Mouse (Mus musculus) ES-CJ7 (cell line): ENCODE results near the gene Klhl11.

Experiments used
- DNase-seq: peaks from one replicate; pipeline ENCODE4 v3.0.0; 2011; ENCODE audit warnings: low read depth, low spot score

The Klhl11 gene

DNA sequence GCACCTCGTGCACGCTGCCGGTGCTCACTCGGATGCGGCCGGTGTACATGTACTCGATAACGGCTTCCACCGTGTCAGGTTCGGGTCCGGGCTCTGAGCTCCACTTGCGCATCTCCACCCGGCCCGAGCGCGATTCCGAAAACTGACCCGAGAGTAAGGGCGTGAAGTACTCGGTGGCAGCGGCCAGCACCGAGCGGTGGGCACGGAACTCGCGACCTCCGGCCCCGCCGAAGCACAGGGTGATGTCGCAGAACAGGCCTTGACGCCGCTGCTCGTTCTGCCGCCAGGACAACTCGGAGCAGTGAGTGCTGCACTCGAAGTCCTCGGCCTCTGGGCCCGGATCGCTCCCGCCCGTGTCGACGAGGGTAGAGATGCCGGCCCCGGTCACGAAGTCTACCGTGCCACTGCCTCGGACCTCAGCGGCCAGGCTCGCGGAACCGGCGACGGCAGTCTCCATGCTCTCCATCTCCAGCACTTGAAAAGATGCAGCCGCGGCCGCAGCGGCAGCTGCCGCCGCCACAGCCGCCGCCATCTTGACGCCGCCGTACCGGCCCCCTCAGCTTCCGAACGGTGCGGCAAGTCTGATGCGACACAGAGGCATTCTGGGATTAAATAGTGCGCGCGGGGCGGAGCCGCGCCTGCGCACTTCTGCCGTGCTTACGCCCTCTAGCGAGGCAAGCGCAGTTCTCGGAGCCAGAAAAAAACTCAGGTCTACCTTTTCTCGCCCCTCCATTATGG lies at the start of gene Klhl11:
Gene Klhl11, minus strand, starts transcription at position 545 of the 738 bp plus-strand sequence.
- DNase-seq: peak; percentile 93

DNA sequence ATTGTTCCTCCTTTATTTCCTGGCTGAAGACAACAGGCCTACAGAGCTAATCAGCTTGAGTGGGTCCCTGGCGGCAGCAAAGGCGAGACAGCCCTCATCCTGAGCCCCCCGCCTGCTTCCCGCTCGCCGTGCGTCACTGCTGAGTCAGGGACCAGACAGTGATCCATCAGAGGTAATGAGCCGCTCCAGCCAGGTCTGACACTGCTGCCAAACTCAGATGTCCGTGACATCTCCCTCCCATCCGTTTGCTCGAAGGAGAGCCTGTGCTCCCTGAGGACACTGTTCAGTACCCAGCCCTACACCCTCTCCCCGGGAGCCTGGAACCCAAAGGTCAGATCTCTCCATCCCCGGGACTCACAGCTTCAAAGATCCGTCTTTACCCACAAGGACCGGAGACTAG lies 48.3 kb upstream of the Klhl11 start:
- no peak for DNase-seq

- DNase-seq: no peak
Observed at GRCm38 (mm10) chr11:100519188-100519587, 46.6 kb upstream of the Klhl11 start.

DNA sequence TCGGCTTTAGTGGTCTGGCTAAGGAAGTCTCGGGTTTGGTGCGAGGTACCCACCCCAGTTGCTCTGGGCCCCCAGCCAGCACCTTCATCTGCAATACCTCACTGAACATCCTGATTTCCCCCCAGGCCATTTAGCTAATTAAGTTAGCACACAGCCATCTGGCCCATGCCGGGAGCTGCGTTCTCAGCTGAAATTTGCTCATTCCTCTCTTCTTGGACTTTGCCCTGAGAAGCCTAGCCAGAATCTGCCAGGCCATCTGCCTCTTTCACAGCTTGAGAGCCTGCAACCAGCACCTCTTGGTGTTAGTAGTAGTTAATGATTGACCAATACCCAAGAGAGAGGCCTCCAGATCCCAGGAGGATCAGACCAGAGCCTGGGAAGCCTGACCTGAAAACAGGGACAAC lies 45.6 kb upstream of the Klhl11 start:
- no peak for DNase-seq

DNA sequence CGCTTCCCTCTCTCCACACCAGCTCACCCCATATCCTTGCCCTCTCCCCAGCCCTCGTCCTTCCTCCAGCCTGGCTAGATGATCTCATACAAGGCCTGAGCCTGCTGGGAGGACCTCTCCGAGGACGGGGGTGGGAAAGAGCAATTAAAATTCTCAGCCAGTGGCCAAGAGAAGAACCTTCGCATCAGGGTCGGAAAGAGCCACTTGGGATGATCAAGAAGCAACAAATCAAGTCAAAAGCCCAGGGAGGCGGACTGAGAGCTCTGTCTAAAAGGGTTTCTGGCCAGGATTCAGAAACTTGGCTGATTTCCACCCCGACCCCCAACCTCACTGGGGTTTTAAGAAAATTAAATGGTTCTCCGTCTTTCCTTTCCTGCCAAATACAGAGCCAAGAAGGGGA lies 43.8 kb upstream of the Klhl11 start:
- DNase-seq: no peak

GRCm38 (mm10) chr11:100515789-100516188 lies 43.2 kb upstream of the Klhl11 start:
- no peak for DNase-seq

DNA sequence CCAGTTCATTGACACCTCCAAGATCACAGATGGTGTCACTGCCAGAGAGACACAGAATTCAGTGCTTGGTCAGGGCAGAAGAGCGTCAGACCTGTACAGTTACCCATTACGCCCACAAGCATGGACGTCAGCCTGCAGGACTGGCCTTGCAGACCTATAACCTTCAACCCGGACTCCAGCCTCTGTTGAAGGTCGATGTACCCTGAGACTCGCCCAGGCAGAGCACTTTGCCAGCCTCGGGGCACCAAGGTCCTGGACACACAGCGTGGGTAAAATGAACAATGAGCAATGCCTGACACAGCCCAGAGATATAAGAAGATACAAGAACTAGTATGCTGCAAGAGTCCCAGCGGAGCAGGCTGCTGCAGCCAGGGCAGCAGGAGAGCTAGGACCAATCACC lies 42.5 kb upstream of the Klhl11 start:
- DNase-seq: no peak

DNA sequence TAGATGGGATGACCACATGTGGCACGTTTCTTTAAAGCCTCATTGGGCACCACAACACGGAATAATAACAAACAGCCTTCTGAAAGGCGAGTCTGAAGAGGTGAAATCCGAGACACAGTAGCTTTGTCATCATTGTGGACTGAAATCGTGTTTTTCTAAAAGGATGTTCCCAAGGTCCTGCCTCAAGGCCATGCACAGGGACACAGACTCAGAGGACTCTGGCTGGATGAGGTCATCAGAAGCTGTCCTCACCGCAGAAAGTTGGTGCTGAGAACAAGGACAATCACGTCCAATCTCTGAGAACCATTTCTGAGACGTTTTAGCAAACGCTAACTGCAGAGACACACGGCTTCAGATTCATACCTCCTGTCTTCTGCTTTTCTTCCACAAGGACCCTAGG lies 41.2 kb upstream of the Klhl11 start:
- DNase-seq: no peak

DNA sequence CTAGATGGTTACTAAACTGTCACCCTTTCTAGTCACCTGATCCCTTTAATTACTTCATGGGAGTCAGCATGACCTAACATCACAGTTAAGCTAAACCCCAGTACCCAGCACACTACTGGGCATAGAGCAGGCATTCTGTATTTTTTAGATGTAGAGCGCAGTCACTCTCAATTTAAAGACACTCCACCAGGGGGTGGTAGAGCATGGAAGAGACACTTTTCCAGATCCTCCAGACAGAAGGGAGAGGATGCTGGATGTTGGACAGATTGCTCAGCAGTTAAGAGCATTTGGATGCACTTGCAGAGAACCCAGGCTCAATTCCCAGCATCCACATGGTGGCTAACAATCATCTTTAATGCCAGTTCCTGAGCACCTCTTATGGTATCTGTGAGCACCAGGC lies 39.8 kb upstream of the Klhl11 start:
- peak; percentile 52 for DNase-seq

DNA sequence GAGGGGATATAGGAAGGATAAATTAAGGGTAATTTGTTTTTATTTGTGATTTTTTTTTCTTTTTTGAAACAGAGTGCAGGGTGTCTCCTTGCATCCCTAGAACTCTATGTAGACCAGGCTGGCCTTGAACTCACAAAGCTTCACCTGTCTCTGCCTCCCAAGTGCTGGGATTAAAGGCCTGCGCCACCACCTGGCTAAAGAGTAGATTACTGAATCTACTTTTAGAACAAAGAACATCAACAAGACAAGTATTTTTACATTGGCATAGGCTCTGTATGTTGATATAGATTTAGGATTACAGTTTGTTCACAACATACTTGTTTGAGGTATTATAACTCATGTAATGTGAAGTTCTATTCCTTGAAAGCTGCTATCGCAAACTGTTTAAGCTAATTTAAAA lies 38.0 kb upstream of the Klhl11 start:
- peak; percentile 53 for DNase-seq

- DNase-seq: no peak
Observed at GRCm38 (mm10) chr11:100505997-100506396, 33.5 kb upstream of the Klhl11 start.

GRCm38 (mm10) chr11:100504990-100505660 lies 32.6 kb upstream of the Klhl11 start:
- peak; percentile 30 for DNase-seq

DNA sequence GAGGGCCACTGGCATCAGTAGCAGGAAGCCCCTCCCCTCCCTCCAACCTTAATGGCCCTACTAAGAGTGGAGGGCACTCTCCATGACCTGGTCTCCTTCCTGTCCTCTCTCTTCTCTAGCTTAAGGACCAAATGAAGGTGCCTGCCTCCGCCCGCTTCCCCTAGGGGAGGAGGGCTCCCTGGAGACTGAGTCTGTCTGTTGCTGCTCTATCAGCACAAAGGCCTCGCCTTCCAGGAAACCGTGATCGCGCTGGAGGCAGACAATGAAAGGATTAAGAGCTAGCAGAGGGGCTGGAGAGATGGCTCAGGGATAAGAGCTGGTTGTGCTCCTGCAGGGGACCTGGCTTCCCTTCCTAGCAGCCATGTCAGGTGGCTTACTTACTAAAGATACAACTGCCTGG lies 28.8 kb upstream of the Klhl11 start:
- DNase-seq: peak; percentile 51

DNA sequence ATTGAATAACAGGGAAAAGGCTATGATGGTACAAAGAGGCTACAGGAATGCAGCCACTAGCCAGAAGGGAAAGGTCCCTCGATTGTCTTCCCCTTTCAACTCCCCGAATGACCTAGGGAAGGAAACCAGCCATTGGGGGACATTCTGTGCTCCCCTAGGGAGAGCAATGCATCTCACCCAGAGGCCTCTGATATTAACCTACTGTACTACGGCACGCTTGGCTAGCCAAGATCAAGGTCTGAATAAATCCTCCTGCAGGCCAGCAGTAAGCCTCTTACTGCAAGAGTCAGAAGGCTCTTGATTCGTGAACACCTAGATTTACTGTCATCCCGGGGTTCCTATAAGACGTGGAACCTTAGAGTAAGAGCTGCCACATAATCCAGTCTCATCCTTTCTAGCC lies 28.1 kb upstream of the Klhl11 start:
- no peak for DNase-seq

DNA sequence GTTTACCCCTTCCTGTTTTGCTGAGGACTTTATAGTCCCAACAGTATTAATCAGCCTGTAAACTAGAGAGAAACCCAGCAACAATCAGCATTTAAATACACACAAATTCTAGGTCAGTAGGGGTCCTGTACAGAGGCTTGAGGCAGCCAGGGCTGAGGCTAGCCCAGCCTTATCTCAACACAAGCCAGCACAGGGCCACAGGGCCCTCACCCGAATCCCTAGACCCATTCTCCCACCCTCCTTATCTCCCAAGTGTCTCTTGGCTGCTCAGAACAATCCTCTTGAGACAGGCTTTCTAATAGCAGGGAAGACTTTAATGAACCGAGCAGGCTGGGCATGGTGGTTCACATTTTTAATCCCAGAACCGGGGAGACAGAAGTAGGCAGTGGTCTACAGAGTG lies 27.7 kb upstream of the Klhl11 start:
- DNase-seq: no peak

DNA sequence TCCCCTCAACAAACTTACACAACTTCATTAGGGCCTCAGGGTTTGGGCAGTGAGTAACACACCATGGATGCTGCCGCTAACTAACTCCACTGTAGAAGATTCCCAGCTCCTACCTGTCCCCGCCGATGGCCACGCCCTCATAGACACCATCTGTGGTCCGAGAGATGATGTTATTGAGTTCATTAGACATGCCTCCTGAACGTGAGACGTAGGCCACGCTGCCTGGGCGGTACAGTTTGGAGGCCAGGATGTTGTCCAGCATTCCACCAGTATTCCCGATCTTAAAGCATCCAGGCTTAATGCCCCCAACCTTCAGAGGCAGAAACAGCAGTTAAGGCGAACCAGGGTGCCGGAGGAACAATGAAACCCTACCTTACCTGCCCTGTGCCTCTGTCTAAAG lies 21.2 kb upstream of the Klhl11 start:
- peak; percentile 42 for DNase-seq

GRCm38 (mm10) chr11:100490951-100491350 lies 18.4 kb upstream of the Klhl11 start:
- peak; percentile 60 for DNase-seq

DNA sequence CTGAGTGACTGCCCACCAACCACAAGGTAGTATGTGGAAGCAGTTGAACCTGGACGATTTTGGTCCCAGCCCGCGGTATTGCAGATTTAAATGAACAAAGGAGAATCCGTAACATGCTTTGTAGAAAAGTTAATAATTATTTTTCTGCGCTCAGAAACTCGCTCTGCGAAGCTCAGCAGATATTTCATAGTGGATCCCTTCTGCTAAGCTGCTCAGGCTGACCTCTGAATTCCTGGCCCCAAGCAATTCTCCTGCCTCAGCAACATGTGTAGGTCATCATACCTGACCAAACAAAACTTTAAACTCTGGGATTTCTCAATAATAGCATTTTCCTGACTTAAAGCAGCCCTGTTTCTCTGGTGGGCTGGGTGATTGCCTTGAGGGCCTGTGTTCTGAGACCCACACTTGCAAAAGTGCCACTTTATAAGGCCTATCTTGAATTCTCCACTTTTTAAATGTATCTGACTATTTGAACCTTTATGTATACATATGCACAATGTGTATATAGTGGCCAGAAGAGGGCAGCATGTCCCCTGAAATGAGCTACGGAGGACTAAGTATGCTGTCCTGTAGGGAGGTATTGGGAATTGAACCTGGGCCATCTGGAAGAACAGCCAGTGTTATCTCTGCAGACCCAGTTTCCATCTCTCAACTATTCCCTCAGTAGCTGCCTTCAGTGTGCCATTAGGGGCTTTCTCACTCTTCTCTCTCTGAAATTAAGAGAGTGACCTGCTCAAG lies 13.4 kb upstream of the Klhl11 start:
- peak; percentile 60 for DNase-seq

GRCm38 (mm10) chr11:100484461-100484860 lies 11.9 kb upstream of the Klhl11 start:
- no peak for DNase-seq

- DNase-seq: no peak
Observed at GRCm38 (mm10) chr11:100479152-100479551, 6.6 kb upstream of the Klhl11 start.

- DNase-seq: no peak
Observed at GRCm38 (mm10) chr11:100476281-100476680, 3.7 kb upstream of the Klhl11 start.

- no peak for DNase-seq
Observed at GRCm38 (mm10) chr11:100472935-100473295, 374 bp upstream of the Klhl11 start.
